Mouse (Mus musculus) intestine, embryonic 16.5 days (tissue): ENCODE results near the gene Tnrc6c. TPM values are rescaled to one million over a fixed set of nuclear protein-coding genes. Genes with fewer than 3 reads are reported as not detected.

Source experiments
- ATAC-seq: fragments of 200-750 bp; cut with Nextera tagmentation; 2 replicates; pipeline ENCODE4 v1.8.0; 2017; ENCODE audit warnings: moderate TSS enrichment, moderate library complexity
- H3K27ac ChIP-seq: fragments of 300-500 bp; sonication (generic); 2 replicates; pipeline ENCODE4 v1.5.1; 2014; ENCODE audit warnings: mild to moderate bottlenecking, low read length
- H3K27me3 ChIP-seq: fragments of 300-500 bp; sonication (generic); replicated peaks from 2 replicates; pipeline ENCODE4 v1.6.1; 2014; ENCODE audit warnings: low read length, control low read depth, mixed read lengths; ENCODE audit not compliant: control insufficient read depth, insufficient read depth
- H3K36me3 ChIP-seq: fragments of 300-500 bp; sonication (generic); 2 replicates; pipeline ENCODE4 v1.6.1; 2014; ENCODE audit warnings: low read length, control low read depth; ENCODE audit not compliant: control insufficient read depth, insufficient read depth
- H3K4me1 ChIP-seq: fragments of 300-500 bp; sonication (generic); 2 replicates; pipeline ENCODE4 v1.6.1; 2014; ENCODE audit warnings: low read length, control low read depth, mixed read lengths; ENCODE audit not compliant: control insufficient read depth, insufficient read depth
- H3K4me2 ChIP-seq: fragments of 300-500 bp; sonication (generic); 2 replicates; pipeline ENCODE4 v1.6.1; 2014; ENCODE audit warnings: low read depth, low read length, control low read depth
- H3K4me3 ChIP-seq: fragments of 300-500 bp; sonication (generic); 2 replicates; pipeline ENCODE4 v1.5.1; 2014; ENCODE audit warnings: mild to moderate bottlenecking, low read length
- H3K9ac ChIP-seq: fragments of 300-500 bp; sonication (generic); 2 replicates; pipeline ENCODE4 v1.6.1; 2014; ENCODE audit warnings: low read depth, low read length
- H3K9me3 ChIP-seq: fragments of 300-500 bp; sonication (generic); 2 replicates; pipeline ENCODE4 v1.6.1; 2016; ENCODE audit warnings: low read length, control low read depth; ENCODE audit not compliant: control insufficient read depth
- WGBS: fragments of 180-500 bp; shearing (Covaris S2); extraction: QIAGEN DNeasy Blood & Tissue Kit; methylation state at CpG from one replicate; pipeline ENCODE4 v1.1.7; 2014; 5-methylcytosine and 5-hydroxymethylcytosine counted together
- polyA plus RNA-seq: library from polyadenylated mRNA; unstranded; fragments of >200 nt; fragmentation: Nextera tagmentation; extraction: Ambion mirVana; gene quantifications from 2 replicates; pipeline ENCODE4 v1.2.1, GENCODE M21; 2015

Tnrc6c gene
- polyA plus RNA-seq, 1 experiment from 2014 or later, result 6.6 TPM

- no peak for ATAC-seq
- H3K4me1 ChIP-seq, result peaks cover 23% of the 10 kb centered on the region
- H3K9ac ChIP-seq, result no peak overlapping the region
- H3K27ac ChIP-seq, result peak overlapping the region; percentile 2; the same call in 1 of the 2 replicates
- peak overlapping the region; percentile 8 for H3K4me2 ChIP-seq
- no peaks in the 10 kb centered on the region for H3K9me3 ChIP-seq
- H3K27me3 ChIP-seq, result peaks cover 7% of the 10 kb centered on the region
- WGBS, result 14% methylated on average over 16 of the region's 16 CpGs
- H3K4me3 ChIP-seq, result 0 out of 2 replicates have a peak overlapping the region, but pooled peaks have one; percentile 10
- no peaks in the 10 kb centered on the region for H3K36me3 ChIP-seq
Measured at GRCm38 (mm10) chr11:117617368-117617908, 36.7 kb upstream of the Tnrc6c start.

GRCm38 (mm10) chr11:117618214-117618613, 35.9 kb upstream of the Tnrc6c start:
- Histone ChIP-seq H3K36me3 (no peaks in the 10 kb centered on the region), H3K4me2 (0 out of 2 replicates have a peak overlapping the region, but pooled peaks have one; percentile 3), H3K4me3 (no peak overlapping the region), H3K4me1 (peaks cover 23% of the 10 kb centered on the region), H3K9ac (no peak overlapping the region), H3K27ac (peak overlapping the region; percentile 56), H3K9me3 (no peaks in the 10 kb centered on the region), H3K27me3 (peaks cover 6% of the 10 kb centered on the region)
- 10% methylated on average over 3 of the region's 3 CpGs for WGBS
- ATAC-seq, result 0 out of 2 replicates have a peak, but pooled peaks have one; percentile 41

DNA sequence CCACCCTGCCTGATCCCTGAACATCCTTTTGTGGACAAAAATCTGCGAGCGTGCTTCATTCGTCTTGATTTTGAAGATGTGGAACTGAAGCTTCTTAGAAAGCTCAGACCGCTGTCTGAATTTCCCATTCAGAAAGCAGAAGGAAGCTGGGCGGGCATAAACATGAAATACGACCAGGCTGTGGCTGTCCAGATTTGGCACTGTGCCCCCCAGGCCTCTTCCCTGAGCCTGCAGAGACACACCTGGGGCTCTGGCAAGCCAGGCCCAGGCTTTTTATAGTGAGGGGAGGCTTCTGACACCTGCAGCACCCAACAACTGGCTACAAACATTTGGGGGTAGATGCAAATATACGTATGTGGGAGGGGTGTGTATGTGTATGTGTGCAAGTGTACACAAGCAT, 35.3 kb upstream of the Tnrc6c start:
- Histone ChIP-seq H3K27ac (peak overlapping the region; percentile 56), H3K27me3 (peaks cover 6% of the 10 kb centered on the region), H3K4me2 (no peak overlapping the region), H3K9ac (no peak overlapping the region), H3K4me3 (no peak overlapping the region), H3K9me3 (no peaks in the 10 kb centered on the region), H3K4me1 (peaks cover 23% of the 10 kb centered on the region), H3K36me3 (no peaks in the 10 kb centered on the region)
- ATAC-seq, result no peak
- 53% methylated on average over 7 of the region's 7 CpGs for WGBS

GRCm38 (mm10) chr11:117619581-117619980, 34.5 kb upstream of the Tnrc6c start:
- H3K27me3 ChIP-seq, result peaks cover 6% of the 10 kb centered on the region
- peak; percentile 45; the same call in 1 of the 2 replicates for ATAC-seq
- WGBS, result 23% methylated on average over 10 of the region's 10 CpGs
- H3K4me1 ChIP-seq, result peaks cover 23% of the 10 kb centered on the region
- no peaks in the 10 kb centered on the region for H3K36me3 ChIP-seq
- peak overlapping the region; percentile 31; the same call in 1 of the 2 replicates for H3K27ac ChIP-seq
- H3K4me3 ChIP-seq, result no peak overlapping the region
- no peak overlapping the region for H3K9ac ChIP-seq
- H3K4me2 ChIP-seq, result no peak overlapping the region
- H3K9me3 ChIP-seq, result no peaks in the 10 kb centered on the region

DNA sequence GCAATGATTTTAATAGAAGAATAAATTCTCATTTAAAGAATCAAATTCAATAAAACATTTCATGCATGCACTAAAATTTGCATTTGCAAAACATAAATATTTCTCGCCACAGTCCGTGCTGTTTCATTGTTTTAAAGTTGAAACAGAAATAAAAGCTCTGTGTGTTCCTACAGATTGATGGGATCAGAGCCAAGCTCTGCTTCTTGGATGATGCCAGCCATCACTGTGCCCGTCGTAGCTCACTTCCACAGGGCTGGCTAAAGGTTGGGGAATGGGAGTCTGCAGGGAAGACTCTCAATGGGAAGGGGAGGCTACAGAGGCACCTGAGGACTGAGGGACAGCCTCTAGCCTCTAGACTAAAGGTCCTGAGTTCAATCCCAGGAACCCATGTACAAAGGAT, 28.9 kb upstream of the Tnrc6c start:
- Histone ChIP-seq H3K36me3 (no peaks in the 10 kb centered on the region), H3K4me3 (no peak overlapping the region), H3K9ac (no peak overlapping the region), H3K27me3 (no peaks in the 10 kb centered on the region; the same call in 1 of the 2 replicates), H3K4me2 (no peak overlapping the region), H3K27ac (no peak overlapping the region), H3K9me3 (no peaks in the 10 kb centered on the region), H3K4me1 (no peaks in the 10 kb centered on the region)
- no peak for ATAC-seq
- WGBS, result 70% methylated on average over 4 of the region's 4 CpGs

DNA sequence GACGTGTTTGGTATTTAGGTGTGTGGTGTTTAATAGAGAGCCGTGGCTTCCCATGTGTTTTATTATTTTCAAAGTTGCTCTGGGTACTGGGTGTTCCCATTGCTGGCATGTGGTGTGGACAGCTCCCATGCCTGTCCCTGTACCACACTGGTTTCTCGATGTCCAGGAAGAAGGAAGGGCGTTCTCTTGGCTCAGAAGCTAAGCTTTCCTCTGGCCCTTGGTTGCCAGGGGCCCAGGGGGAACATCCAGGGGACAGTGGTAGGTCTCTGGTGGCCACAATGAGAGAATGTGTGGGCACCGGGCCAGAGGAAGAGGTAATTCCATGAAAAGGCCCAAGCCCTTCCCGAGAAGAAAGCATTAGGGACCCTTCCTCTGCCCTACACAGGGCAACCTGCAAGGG, 27.5 kb upstream of the Tnrc6c start:
- H3K9me3 ChIP-seq, result no peaks in the 10 kb centered on the region
- H3K27me3 ChIP-seq, result no peaks in the 10 kb centered on the region; the same call in 1 of the 2 replicates
- H3K9ac ChIP-seq, result no peak overlapping the region
- H3K4me2 ChIP-seq, result no peak overlapping the region
- H3K36me3 ChIP-seq, result no peaks in the 10 kb centered on the region
- H3K4me3 ChIP-seq, result no peak overlapping the region
- H3K4me1 ChIP-seq, result no peaks in the 10 kb centered on the region
- no peak overlapping the region for H3K27ac ChIP-seq
- ATAC-seq, result no peak
- WGBS, result 62% methylated on average over 6 of the region's 6 CpGs

DNA sequence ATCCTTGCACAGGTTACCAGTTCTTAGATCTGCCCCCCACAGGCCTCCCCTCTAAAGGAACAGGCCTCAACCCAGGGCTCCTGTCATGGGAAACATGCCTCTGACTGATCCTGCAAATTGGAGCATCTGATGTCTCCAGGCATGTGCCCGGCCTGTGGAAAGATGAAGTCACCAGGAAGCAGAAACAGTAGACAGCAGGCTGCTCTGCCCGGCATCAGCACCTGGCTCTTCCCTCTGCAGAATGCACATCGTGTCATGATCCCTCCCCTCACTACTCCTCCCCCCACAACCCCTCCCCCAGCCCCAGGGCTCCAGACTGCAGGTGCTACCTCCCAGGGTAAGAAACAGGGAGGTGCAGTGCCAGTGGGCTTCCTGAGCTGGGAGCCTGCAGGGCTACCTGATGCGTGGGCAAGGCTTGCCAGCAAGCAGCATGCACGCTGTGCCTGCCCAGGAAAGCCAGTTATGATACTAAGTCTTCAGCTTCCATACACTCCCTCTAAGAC, 27.0 kb upstream of the Tnrc6c start:
- Histone ChIP-seq H3K27ac (no peak overlapping the region), H3K36me3 (no peaks in the 10 kb centered on the region), H3K9ac (no peak overlapping the region), H3K27me3 (no peaks in the 10 kb centered on the region; the same call in 1 of the 2 replicates), H3K4me2 (no peak overlapping the region), H3K4me3 (no peak overlapping the region), H3K4me1 (no peaks in the 10 kb centered on the region), H3K9me3 (no peaks in the 10 kb centered on the region)
- 35% methylated on average over 5 of the region's 5 CpGs for WGBS
- ATAC-seq, result no peak

- Histone ChIP-seq H3K4me2 (no peak overlapping the region), H3K9ac (no peak overlapping the region), H3K27me3 (no peaks in the 10 kb centered on the region; the same call in 1 of the 2 replicates), H3K4me3 (no peak overlapping the region), H3K27ac (no peak overlapping the region), H3K36me3 (no peaks in the 10 kb centered on the region), H3K4me1 (no peaks in the 10 kb centered on the region), H3K9me3 (no peaks in the 10 kb centered on the region)
- ATAC-seq, result no peak
- 22% methylated on average over 9 of the region's 9 CpGs for WGBS
Measured at GRCm38 (mm10) chr11:117627746-117628311, 26.3 kb upstream of the Tnrc6c start.

DNA sequence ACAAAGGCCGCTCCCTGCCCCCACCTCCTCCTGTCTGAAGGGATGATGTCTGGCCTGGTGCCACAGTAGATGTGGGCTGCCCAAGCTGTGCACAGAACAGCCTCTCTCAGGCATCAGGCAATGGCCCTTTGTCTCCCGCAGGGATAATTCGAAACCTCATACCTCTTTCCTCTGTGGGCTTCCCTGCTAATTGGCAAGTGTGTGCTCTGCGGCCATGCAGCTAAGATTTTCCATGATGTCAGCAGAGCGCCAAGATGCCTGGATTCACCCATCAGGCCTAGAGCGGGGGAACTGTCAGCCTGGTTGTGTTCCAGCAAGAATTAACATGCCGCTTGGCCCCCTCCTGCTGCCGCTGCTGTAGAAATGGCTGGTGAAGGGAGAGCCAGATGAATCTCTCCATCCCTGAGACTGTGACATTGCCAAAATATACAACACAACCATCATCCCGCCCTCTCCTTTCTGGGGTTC, 25.7 kb upstream of the Tnrc6c start:
- H3K4me1 ChIP-seq, result no peaks in the 10 kb centered on the region
- ATAC-seq, result peak; percentile 23; the same call in 1 of the 2 replicates
- H3K9me3 ChIP-seq, result no peaks in the 10 kb centered on the region
- 18% methylated on average over 9 of the region's 9 CpGs for WGBS
- no peak overlapping the region for H3K27ac ChIP-seq
- no peaks in the 10 kb centered on the region for H3K36me3 ChIP-seq
- no peaks in the 10 kb centered on the region; the same call in 1 of the 2 replicates for H3K27me3 ChIP-seq
- H3K4me2 ChIP-seq, result no peak overlapping the region
- H3K9ac ChIP-seq, result no peak overlapping the region
- H3K4me3 ChIP-seq, result no peak overlapping the region
